Mouse (Mus musculus) spleen, postnatal 10 days (tissue): Measurements from ENCODE around the gene Jmjd4.

Experiments used
- DNase-seq, 2 experiments: peaks; one replicate each; pipeline ENCODE4 v3.0.0; 2021 to 2022; ENCODE audit warnings: low spot score in 2 of 2

The Jmjd4 gene

DNA sequence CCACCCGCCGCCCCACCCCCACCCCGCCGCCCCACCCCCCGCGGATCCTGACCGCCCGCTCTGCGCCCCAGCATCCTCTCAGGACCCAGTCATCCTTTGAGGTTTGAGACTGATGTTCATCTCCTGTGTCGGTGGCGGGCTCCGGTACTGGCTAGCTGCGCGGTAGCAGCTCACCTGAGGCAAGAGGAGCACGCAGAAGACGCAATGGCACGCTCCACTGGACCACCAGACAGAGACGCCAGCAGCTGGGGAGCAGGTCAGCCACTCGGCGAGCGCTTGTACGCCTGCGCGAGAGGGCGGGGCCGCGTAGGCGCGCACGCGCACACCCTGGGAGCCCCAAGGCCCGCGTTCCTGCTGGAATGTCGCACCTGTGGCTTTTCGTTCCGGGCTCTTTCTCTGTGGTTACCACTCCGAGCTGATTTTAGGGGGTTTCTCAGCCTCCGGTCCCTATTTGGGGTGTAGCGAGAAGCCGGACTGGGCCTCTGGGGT, at the start of gene Jmjd4:
Gene Jmjd4, plus strand, starts transcription at position 305 of the 489 bp plus-strand sequence.
- DNase-seq: peak; percentile 89 to 91

- no peak for DNase-seq
Observed at GRCm38 (mm10) chr11:59400876-59401275, 49.0 kb upstream of the Jmjd4 start.

DNA sequence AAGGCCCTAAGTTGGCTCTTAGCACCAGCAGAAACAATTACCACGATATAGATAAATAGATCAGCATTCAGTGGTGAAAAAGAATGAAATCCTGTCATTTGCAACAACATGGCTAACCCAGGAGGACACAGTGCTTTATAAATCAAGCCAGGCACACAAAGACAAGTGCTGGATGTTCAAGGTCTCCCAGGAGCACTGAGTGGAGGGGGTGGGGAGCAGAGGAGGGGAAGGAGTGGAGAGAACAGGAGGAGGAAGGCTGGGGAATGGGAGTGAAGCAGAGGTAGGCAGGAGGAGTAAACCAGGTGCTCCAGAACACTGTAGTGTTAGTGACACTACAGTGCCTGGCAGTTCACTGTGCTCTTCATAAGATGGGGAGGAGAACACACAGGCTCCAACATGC, 44.1 kb upstream of the Jmjd4 start:
- no peak for DNase-seq

DNA sequence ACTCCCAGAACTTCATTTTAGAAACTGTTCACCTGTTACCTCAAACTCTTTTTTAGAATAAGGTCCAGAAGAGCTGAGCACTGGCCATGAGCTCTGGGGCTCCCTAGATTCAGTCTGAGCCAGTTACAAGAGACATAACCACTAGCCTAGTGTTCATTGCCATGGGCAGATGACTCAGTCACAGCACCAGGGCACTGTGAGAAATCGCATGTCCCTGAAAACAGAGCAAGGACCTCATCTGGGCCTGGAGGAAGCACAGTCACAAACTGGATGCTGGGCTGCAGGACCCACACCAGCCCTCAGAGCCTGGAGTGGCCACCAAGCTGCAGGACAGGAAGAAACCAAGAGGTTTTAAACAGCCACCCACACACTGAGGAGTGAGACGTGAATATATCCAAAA, 39.0 kb upstream of the Jmjd4 start:
- no peak for DNase-seq

- DNase-seq: no peak
Observed at GRCm38 (mm10) chr11:59412058-59412457, 37.8 kb upstream of the Jmjd4 start.

GRCm38 (mm10) chr11:59412999-59413863, 36.6 kb upstream of the Jmjd4 start:
- no peak for DNase-seq

DNA sequence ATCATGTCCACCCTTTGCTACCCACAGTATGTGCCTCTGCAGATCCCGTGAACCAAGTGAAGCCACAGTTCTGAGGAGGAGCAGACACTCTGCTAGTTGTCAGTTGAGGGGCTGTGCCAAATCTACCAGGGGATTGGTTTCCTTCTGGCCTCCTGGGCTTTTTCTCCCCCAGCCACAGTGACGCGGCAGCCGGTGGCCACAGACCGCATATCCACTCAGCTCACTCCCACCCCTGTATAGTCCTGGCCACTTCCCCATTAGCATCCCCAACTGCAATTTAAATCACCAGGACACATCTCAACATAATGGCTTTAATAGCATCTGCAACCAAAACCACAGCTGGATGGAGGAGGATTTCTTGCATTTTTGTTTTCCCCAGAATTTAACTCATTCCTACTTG, 31.1 kb upstream of the Jmjd4 start:
- DNase-seq: no peak

DNA sequence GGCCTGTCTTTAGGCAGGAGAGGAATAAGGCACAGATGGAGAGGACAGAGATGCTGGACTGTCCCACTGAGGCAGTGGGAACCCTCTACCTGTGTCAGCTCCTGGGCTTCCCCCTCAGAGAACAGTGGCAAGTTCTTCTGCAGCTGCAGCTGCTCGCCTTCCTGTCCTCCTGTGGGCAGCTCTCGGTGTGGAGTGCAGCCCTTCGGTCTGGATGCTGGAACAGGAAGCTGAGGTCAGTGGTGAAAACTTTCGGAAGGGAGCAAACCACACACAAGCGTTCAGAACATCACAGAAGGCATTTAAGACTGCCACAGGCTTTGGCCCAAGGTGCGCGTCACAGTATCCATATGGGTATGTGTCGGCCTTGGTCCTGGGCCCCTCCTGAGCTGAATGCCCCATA, 28.4 kb upstream of the Jmjd4 start:
- DNase-seq: no peak

GRCm38 (mm10) chr11:59421967-59422366, 27.9 kb upstream of the Jmjd4 start:
- DNase-seq: no peak

DNA sequence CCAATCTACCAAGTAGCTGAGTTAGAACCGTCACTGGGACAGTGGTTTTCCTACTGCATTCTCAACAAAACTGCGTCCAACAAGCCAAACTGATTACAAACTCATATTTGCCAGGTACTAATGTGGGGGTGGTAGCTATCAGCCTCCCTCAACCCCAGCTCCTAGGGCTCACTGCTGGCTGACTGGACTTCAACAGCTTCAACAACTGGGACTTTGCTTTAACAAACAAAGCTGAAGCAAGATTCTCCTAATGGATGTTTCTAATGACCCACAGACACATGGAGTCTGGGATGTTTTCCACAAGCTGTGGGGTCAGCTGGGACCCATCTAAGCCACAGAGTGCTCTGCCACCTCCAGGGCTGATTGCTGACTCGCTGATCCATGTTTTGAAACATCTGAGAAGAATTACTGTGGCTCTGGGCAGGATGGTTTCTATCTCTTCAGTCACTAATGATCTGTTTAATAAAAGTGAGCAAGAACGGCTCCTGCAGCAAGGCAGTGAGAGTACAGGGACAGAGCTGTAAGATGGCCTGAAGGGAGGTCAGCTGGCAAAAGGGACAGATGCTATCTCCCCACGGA, 26.7 kb upstream of the Jmjd4 start:
- no peak for DNase-seq

DNA sequence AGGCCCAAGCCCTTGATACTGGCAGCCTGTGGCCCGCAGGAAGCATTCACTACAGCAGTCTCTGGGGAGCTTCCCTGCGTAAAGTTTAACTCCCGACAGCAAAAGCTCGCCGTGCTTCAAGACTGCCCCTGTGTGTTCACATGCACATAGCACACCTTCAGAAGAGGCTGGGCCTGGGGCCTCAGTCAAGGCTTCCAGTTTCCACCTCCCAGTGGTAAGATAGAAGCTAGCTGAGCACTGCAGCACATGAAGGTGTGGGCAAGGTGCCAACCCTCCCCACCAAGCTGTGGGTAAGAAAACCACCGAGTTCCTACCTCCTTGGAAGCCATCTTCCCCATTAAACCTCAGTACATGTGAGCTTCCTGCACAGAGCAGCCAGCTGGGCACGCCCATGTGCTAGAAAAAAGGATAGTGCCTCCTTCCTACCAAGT, 24.2 kb upstream of the Jmjd4 start:
- peak in 1 of 2 experiments; percentile 37 for DNase-seq

- DNase-seq: no peak
Observed at GRCm38 (mm10) chr11:59428057-59428660, 21.7 kb upstream of the Jmjd4 start.

DNA sequence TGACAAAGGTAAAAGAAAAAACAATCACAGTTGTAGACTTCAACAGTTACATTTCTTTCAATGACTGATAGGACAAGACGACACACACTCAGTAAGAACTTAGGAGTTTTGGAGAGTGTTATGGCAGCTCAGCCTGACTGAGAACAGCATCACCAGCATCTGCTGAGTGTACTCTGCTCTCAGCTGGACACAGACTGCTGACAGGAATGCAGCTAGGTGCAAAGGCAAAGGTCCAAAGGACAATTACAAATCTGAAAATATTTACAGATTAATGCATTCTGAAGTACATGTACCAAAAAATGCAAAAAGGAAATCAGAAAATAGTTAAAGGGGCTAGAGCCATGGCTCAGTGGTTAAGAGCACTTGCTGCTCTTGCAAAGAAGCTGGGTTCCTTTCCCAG, 19.9 kb upstream of the Jmjd4 start:
- no peak for DNase-seq

DNA sequence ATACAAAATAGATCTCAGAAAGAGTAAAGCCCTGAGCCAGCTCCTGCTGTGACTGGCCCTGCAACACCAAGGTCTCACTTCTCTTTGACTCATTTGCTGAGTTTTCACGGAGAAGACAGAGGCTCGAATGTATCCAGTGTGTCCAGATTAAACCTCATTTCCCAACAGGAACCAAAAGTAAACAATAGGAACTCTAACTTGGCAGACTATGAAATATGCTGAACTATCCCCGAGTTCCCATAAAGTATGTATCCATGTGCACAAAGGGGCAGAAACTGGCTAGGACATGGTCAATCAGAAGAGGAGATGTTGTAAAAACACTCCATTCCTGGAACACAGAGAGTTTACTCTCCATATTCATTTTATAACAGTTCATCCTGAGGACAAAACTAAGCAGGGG, 17.6 kb upstream of the Jmjd4 start:
- DNase-seq: no peak

GRCm38 (mm10) chr11:59437954-59438353, 11.9 kb upstream of the Jmjd4 start:
- no peak for DNase-seq

DNA sequence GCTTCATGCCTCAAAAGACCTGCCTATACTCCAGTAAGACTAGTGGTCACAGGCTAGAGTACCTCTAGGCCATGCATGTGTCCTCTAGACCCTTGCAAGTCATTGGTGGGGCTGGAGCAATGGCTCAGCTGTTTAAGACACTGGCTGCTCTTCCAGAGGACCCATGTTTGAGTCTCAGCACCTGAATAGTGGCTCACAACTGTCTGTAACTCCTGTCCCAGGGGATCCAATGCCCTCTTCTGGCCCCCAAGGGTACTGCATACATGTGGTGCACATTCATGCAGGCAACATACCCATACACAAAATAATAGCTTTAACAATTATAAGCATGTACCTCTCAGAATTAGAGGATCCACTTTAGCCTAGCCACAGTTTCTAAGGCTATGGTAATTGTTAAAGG, 6.7 kb upstream of the Jmjd4 start:
- peak in 1 of 2 experiments; percentile 32 for DNase-seq

GRCm38 (mm10) chr11:59450230-59450771, 456 bp downstream of the Jmjd4 start:
- DNase-seq: peak in 1 of 2 experiments; percentile 71

DNA sequence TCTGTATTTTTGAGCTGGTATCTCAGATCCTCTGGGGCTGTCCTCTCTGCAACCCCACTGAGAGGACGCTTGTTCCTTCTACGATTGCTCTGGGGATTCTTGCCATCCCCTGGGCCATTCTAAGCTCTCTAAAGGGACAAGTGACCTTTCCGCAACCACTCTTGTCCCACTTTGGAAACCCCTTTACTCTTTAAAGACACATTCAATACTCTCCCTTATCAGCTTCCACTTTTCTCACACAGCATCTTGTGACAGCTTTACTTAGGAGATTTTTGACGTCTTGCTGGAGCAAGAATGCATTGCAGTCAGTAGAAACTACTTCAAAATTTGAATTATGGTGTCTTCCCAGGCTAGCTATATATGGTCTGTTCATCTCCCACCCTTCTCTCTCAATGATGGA, 1.2 kb downstream of the Jmjd4 start, which contains the start of gene Snap47:
Gene Snap47, minus strand, starts transcription at position 101 of the 400 bp plus-strand sequence.
- DNase-seq: peak in 1 of 2 experiments; percentile 11

GRCm38 (mm10) chr11:59456346-59456745, 6.5 kb downstream of the Jmjd4 start:
- DNase-seq: no peak

DNA sequence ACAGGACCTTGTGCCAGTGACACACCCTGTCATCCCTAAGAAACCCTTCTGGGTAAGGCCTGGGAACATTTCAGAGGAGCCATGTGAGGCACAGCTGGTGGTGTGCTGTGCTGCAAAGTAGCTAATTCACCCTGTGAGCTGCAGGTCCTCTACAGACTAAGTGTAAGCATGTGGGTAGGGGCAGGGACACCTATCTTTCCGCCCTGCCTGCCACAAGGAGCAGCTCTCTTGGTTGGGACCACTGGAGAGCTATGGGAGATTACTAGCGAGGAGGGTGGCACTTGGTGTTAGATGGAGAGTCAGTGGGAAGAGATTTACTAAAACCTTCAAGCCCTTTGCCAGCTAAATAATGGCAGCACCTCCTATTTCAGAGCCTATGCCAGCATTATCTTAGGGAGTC, 7.0 kb downstream of the Jmjd4 start:
- DNase-seq: no peak

GRCm38 (mm10) chr11:59458973-59459372, 9.1 kb downstream of the Jmjd4 start:
- DNase-seq: no peak

DNA sequence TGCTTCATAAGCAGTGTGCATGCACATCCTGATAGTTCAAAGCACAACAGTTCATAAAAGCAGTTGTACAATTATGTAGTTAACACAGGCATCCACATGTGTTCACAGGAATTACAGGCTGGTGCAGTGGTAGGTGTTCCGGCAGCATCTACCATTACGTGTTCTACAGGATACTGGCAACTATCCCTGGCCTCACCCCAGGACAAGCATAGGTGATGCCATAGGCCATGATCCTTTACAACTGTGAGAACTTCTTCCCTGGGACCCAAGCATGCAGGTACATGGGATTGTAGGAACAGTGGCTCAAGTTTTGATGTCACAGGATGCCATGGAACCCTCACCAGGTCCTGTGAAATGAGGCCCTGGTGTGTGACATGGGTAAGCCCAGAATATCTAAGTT, 10.6 kb downstream of the Jmjd4 start:
- peak in 1 of 2 experiments; percentile 3 for DNase-seq
